Mouse (Mus musculus) inflammation-experienced regulatory T-cells, adult 6 months (primary cell): ENCODE data around the gene Olfr1243. TPM values are rescaled to one million over a fixed set of nuclear protein-coding genes. Genes with fewer than 3 reads are reported as not detected.
"Not testable (repeated sequence)": the region's sequence is repeated elsewhere in the genome, so short reads cannot be mapped to it uniquely, and the experiment has no call there.

Experiments used
- ATAC-seq: one replicate; pipeline ENCODE4 v1.8.0; 2017
- polyA plus RNA-seq, 3 experiments: library from polyadenylated mRNA; unstranded; fragments of 100-300 nt; shearing (Covaris generic); gene quantifications; one replicate each; pipeline ENCODE4 v1.2.1; 2017

Olfr1243 gene
- not detected for polyA plus RNA-seq

DNA sequence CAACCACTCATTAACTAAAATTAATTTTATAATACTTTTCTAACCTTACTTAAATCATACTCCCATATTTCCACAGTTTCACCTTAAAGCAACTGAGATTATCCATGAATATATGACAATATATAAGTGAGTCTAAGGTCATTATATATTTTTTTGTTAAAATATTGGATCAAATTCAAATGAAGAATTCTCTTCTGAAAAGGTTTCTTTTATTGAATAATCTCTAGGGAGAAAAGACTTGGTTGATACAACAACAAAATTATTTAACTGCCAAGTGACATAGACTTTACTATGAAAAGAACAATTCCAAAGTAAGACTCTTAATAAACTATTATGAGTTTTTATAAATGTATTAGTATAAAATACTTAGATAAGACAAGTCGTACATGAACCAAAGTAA lies at the start of gene Olfr1243:
Gene Olfr1243, minus strand, starts transcription at position 101 of the 400 bp plus-strand sequence.
- ATAC-seq, result no peak

- no peak for ATAC-seq
Measured at GRCm38 (mm10) chr2:89578347-89578746, 47.1 kb upstream of the Olfr1243 start, which contains the start of gene Olfr1245. TSS of gene Olfr1245 (minus strand) at chr2:89578447.

DNA sequence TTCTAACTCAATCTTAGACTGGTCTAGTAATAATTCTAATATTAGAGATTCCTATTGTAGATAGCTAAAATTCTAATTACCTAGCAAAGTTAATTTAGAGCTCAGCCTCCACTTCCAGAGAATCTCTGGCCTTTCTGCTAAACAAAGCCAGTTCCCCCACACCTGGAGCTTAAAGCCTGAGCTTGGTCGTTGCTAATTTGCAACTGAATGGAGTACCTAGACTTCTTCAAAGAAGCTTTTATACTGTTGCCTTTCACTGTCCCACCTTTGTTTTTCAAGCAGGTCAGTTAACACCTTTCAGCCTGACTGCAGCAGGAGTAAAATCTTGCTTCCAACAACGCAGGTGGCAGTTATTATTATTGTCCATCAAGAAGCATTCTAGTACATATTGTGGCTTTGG lies 31.4 kb upstream of the Olfr1243 start:
- not testable (repeated sequence) for ATAC-seq

GRCm38 (mm10) chr2:89544516-89544915 lies 13.2 kb upstream of the Olfr1243 start:
- no peak for ATAC-seq

- no peak for ATAC-seq
Measured at GRCm38 (mm10) chr2:89539923-89540322, 8.6 kb upstream of the Olfr1243 start.

DNA sequence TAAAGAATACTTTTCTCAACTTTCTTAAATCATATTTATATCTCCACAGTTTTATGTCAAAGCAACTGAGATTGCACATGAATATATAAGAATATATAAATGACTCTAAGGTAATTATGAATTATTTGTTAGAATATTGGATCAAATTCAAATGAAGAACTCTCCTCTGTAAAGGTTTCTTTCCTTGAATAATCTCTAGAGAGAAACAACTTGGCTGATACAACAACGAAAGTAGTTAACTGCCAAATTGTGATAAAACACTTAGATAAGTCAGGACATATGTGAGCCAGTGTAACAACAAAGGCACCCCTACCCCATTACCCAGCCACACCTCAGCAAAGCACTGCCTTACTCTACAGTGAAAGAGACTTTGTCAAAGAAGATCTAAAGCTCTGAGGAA lies 33.1 kb downstream of the Olfr1243 start, which contains the start of gene Olfr1242:
Gene Olfr1242, minus strand, starts transcription at position 101 of the 400 bp plus-strand sequence.
- ATAC-seq, result no peak

GRCm38 (mm10) chr2:89487026-89487425 lies 44.3 kb downstream of the Olfr1243 start, which contains the start of gene Olfr1241:
TSS of gene Olfr1241 (minus strand) at chr2:89487126.
- ATAC-seq, result no peak

Other genes with a start within 250 kb of the Olfr1243 start
- gene Olfr1229, start 243.5 kb downstream of the Olfr1243 start, polyA plus RNA-seq, result not detected
- gene Olfr1230, start 234.2 kb downstream of the Olfr1243 start, polyA plus RNA-seq, result not detected
- gene Olfr1231, start 224.4 kb downstream of the Olfr1243 start, polyA plus RNA-seq, result not detected
- not detected for gene Olfr1232, start 201.8 kb downstream of the Olfr1243 start, polyA plus RNA-seq
- not detected for gene Olfr1233, start 189.1 kb downstream of the Olfr1243 start, polyA plus RNA-seq
- gene Olfr1234, start 166.6 kb downstream of the Olfr1243 start, polyA plus RNA-seq, result not detected
- gene Olfr1238, start 121.8 kb downstream of the Olfr1243 start, polyA plus RNA-seq, result under 1 TPM in 1 of 3 experiments, not detected in 2; 0.48 TPM
- gene Olfr1239, start 111.1 kb downstream of the Olfr1243 start, polyA plus RNA-seq, result not detected
- gene Olfr1240, start 88.5 kb downstream of the Olfr1243 start, polyA plus RNA-seq, result not detected
- gene Olfr1241, start 44.4 kb downstream of the Olfr1243 start, polyA plus RNA-seq, result not detected
- gene Olfr1242, start 33.2 kb downstream of the Olfr1243 start, polyA plus RNA-seq, result not detected
- gene Olfr1245, start 47.0 kb upstream of the Olfr1243 start, polyA plus RNA-seq, result not detected
- not detected for gene Olfr1246, start 61.7 kb upstream of the Olfr1243 start, polyA plus RNA-seq
- gene Olfr1247, start 82.6 kb upstream of the Olfr1243 start, polyA plus RNA-seq, result under 1 TPM in 1 of 3 experiments, not detected in 2; 0.07 TPM
- gene Olfr1248, start 86.8 kb upstream of the Olfr1243 start, polyA plus RNA-seq, result not detected
- gene Olfr1249, start 103.5 kb upstream of the Olfr1243 start, polyA plus RNA-seq, result not detected
- not detected for gene Olfr1250, start 130.0 kb upstream of the Olfr1243 start, polyA plus RNA-seq
- gene Olfr1251, start 140.4 kb upstream of the Olfr1243 start, polyA plus RNA-seq, result not detected
- not detected for gene Olfr1252, start 193.5 kb upstream of the Olfr1243 start, polyA plus RNA-seq
- gene Olfr1253, start 225.6 kb upstream of the Olfr1243 start, polyA plus RNA-seq, result not detected